Mouse (Mus musculus) CH12.LX (cell line): ENCODE data around the gene Rcan3. TPM values are rescaled to one million over a fixed set of nuclear protein-coding genes. Genes with fewer than 3 reads are reported as not detected.

Experiments
- DNase-seq: peaks from one replicate; pipeline ENCODE4 v3.0.0-alpha.2; 2013; ENCODE audit errors: extremely low read depth
- H3K27ac ChIP-seq: 2 replicates; pipeline ENCODE4 v1.5.1; 2012; ENCODE audit warnings: low read depth, mild to moderate bottlenecking, control low read depth, moderate library complexity; ENCODE audit not compliant: insufficient read depth
- H3K27me3 ChIP-seq: replicated peaks from 2 replicates; pipeline ENCODE3; 2012; ENCODE audit warnings: inconsistent platforms
- H3K36me3 ChIP-seq, 2 experiments: replicated peaks in 1 of 2; 2 replicates each; pipeline versions ENCODE3 to v1.6.1; 2012; ENCODE audit warnings: inconsistent platforms in 1 of 2, low read length in 1 of 2, mild to moderate bottlenecking in 1 of 2, mixed read lengths in 1 of 2, moderate library complexity in 1 of 2; ENCODE audit not compliant: control insufficient read depth in 1 of 2, insufficient read depth in 1 of 2
- H3K4me1 ChIP-seq, 2 experiments: 2 replicates each; pipeline ENCODE4 v1.6.1; 2012; ENCODE audit warnings: inconsistent platforms in 1 of 2, moderate library complexity in 1 of 2; ENCODE audit not compliant: insufficient read depth in 2 of 2, control insufficient read depth in 1 of 2
- H3K4me2 ChIP-seq: 2 replicates; pipeline ENCODE4 v1.6.1; 2012; ENCODE audit warnings: low read depth, mild to moderate bottlenecking, control low read depth; ENCODE audit not compliant: poor library complexity, insufficient read depth, severe bottlenecking
- H3K4me3 ChIP-seq, 3 experiments: fragments of 150-350 bp in 1 of 3; sonication (generic) in 1 of 3; replicated peaks in 1 of 3; 2 replicates each; pipeline versions ENCODE3 to v1.5.1; 2011 to 2012; ENCODE audit warnings: low read depth in 2 of 3, low read length in 2 of 3, mild to moderate bottlenecking in 2 of 3, moderate library complexity in 2 of 3, control low read depth in 1 of 3, improper control_type of control experiment in 1 of 3, inconsistent platforms in 1 of 3, mixed read lengths in 1 of 3; ENCODE audit not compliant: poor library complexity in 1 of 3
- H3K79me2 ChIP-seq: replicated peaks from 2 replicates; pipeline ENCODE4 v1.6.1; 2012; ENCODE audit warnings: mild to moderate bottlenecking, moderate library complexity; ENCODE audit not compliant: control insufficient read depth, poor library complexity, insufficient read depth, severe bottlenecking; ENCODE audit errors: extremely low read depth
- H3K9ac ChIP-seq: 2 replicates; pipeline ENCODE4 v1.6.1; 2012; ENCODE audit warnings: low read depth, mild to moderate bottlenecking, control low read depth, moderate library complexity; ENCODE audit not compliant: insufficient read depth
- H3K9me3 ChIP-seq: replicated peaks from 2 replicates; pipeline ENCODE3; 2012; ENCODE audit warnings: low read length, inconsistent platforms, mixed read lengths
- BHLHE40 ChIP-seq: IDR thresholded peaks from 2 replicates; pipeline ENCODE4 v1.6.1; 2011; ENCODE audit warnings: mild to moderate bottlenecking, low read depth, low read length, improper control_type of control experiment
- CHD1 ChIP-seq: IDR thresholded peaks from 2 replicates; pipeline ENCODE4 v1.6.1; 2012; ENCODE audit warnings: low read depth, low read length, improper control_type of control experiment, inconsistent platforms
- CHD2 ChIP-seq: IDR thresholded peaks from 2 replicates; pipeline ENCODE4 v1.6.1; 2011; ENCODE audit warnings: low read length, improper control_type of control experiment
- E2F4 ChIP-seq: IDR thresholded peaks from 2 replicates; pipeline ENCODE4 v1.6.1; 2011; ENCODE audit warnings: low read depth, low read length, improper control_type of control experiment; ENCODE audit not compliant: insufficient replicate concordance
- ELF1 ChIP-seq: IDR thresholded peaks from 2 replicates; pipeline ENCODE4 v1.6.1; 2014; ENCODE audit warnings: low read depth, mild to moderate bottlenecking, inconsistent platforms, low read length, improper control_type of control experiment
- ETS1 ChIP-seq: conservative IDR thresholded peaks from 2 replicates; pipeline ENCODE4 v1.6.1; 2012; ENCODE audit warnings: low read depth, mild to moderate bottlenecking, inconsistent platforms, low read length, improper control_type of control experiment, moderate library complexity
- JUND ChIP-seq: conservative IDR thresholded peaks from 2 replicates; pipeline ENCODE4 v1.6.1; 2011; ENCODE audit warnings: low read depth, low read length, improper control_type of control experiment
- KAT2A ChIP-seq: IDR thresholded peaks from 2 replicates; pipeline ENCODE4 v1.6.1; 2012; ENCODE audit warnings: low read length, improper control_type of control experiment, inconsistent platforms; ENCODE audit not compliant: insufficient replicate concordance
- MAX ChIP-seq: IDR thresholded peaks from 2 replicates; pipeline ENCODE4 v1.6.1; 2011; ENCODE audit warnings: low read length, improper control_type of control experiment
- MXI1 ChIP-seq: IDR thresholded peaks from 2 replicates; pipeline ENCODE4 v1.6.1; 2011; ENCODE audit warnings: mild to moderate bottlenecking, low read depth, low read length, improper control_type of control experiment
- MYC ChIP-seq: IDR thresholded peaks from 2 replicates; pipeline ENCODE4 v1.6.1; 2011; ENCODE audit warnings: low read depth, mild to moderate bottlenecking, improper control_type of control experiment, low read length
- NRF1 ChIP-seq: IDR thresholded peaks from 2 replicates; pipeline ENCODE4 v1.6.1; 2014; ENCODE audit warnings: low read depth, mild to moderate bottlenecking, inconsistent platforms, low read length, improper control_type of control experiment, moderate library complexity
- POLR2A ChIP-seq: IDR thresholded peaks from 2 replicates; pipeline ENCODE4 v1.6.1; 2011; ENCODE audit warnings: low read depth, mild to moderate bottlenecking, improper control_type of control experiment, low read length
- RAD21 ChIP-seq: IDR thresholded peaks from 2 replicates; pipeline ENCODE4 v1.6.1; 2011; ENCODE audit warnings: low read depth, mild to moderate bottlenecking, low read length, improper control_type of control experiment, moderate library complexity
- TBP ChIP-seq: conservative IDR thresholded peaks from 2 replicates; pipeline ENCODE4 v1.6.1; 2011; ENCODE audit warnings: low read depth, low read length, improper control_type of control experiment
- TCF12 ChIP-seq: IDR thresholded peaks from 2 replicates; pipeline ENCODE4 v1.6.1; 2014; ENCODE audit warnings: low read depth, mild to moderate bottlenecking, inconsistent platforms, low read length, improper control_type of control experiment
- ZMIZ1 ChIP-seq: IDR thresholded peaks from 2 replicates; pipeline ENCODE4 v1.6.1; 2012; ENCODE audit warnings: low read depth, mild to moderate bottlenecking, inconsistent platforms, low read length, improper control_type of control experiment
- dilution Hi-C: fragments of 300-500 bp; cut with MboI; formaldehyde crosslinking; loops from 2 replicates; pipeline ENCODE4 v1.14.3; 2020; ENCODE audit warnings: low sequenced_read_pairs; ENCODE audit not compliant: extremely low pct_unique_long_range_greater_than_20kb, extremely low pct_ligation_motif_present
- in situ Hi-C: fragments of 300-500 bp; cut with MboI; formaldehyde crosslinking; loops from 3 replicates; pipeline ENCODE4 v1.14.3; 2019; ENCODE audit warnings: low sequenced_read_pairs, low pct_ligation_motif_present, low pct_unique_long_range_greater_than_20kb, mixed read lengths
- polyA plus RNA-seq: library from polyadenylated mRNA; unstranded; fragments of >175 nt; gene quantifications from 2 replicates; pipeline ENCODE4 v1.2.1, GENCODE M21; 2012; ENCODE audit warnings: low read depth; ENCODE audit not compliant: insufficient read length
- total RNA-seq, 2 experiments: library from RNA; depleted of rRNA; stranded (reverse); fragments of 300-350 nt in 1 of 2; fragments of >200 nt in 1 of 2; gene quantifications; 2 replicates each; pipeline ENCODE4 v1.2.3; 2012 to 2014

Rcan3 gene
- total and polyA plus RNA-seq, 3 experiments = 2.5 to 4.2 (median 3.0) TPM

DNA sequence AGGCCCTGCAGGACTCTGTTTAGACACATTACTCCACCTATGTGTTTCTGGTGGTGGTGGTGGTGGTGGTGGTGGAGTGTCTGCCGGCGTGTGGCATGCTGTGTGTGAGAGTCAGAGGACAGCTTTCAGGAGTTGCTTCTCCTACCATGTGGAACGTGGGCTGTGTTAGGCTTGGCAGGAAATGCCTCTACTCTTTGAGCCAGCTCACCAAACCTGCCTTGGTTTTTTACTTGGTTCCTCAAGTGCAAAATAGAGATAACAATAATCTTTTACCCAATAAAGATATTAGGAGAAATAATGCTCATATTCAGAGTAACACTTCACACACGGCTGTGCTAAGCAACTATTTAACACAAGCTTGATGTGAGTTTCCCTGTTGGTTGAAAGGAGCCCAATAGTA lies 4.3 kb downstream of the Rcan3 start:
- H3K79me2 ChIP-seq = no peaks in the 10 kb centered on the region
- H3K4me1 ChIP-seq = peaks cover 0 to 16% of the 10 kb centered on the region in 2 experiments; a peak in 2 of 4 replicates
- in situ Hi-C loops = no loop called here

DNA sequence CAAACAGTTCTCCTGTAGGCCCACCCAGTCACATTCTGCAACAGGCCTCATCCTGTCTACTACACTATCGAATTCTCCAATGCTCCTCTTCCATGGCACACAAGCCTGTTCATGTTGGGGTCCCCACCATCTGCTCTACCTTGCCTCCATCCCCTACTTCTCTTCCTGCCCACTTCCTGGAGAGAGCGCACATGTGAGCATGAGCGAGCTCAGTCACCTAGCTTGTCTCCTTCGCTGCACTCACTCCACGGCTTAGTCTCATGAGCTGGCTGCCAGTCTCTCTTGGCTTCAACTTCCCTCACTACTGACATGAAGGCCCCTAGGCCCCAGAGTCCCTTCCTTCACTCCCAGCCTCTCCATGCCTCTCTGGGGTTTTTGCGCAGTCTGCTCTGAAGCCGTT lies 7.1 kb downstream of the Rcan3 start:
- Histone ChIP-seq H3K4me2 (no peak overlapping the region), H3K36me3 (peaks cover 0 to 6% of the 10 kb centered on the region in 2 experiments), H3K9ac (no peak overlapping the region), H3K79me2 (no peaks in the 10 kb centered on the region), H3K27me3 (no peaks in the 10 kb centered on the region), H3K9me3 (no peaks in the 10 kb centered on the region), H3K4me1 (peaks cover 0 to 6% of the 10 kb centered on the region in 2 experiments; a peak in 1 of 4 replicates), H3K4me3 (no peak overlapping the region), H3K27ac (no peak overlapping the region)
- in situ Hi-C loops (no loop called here), dilution Hi-C loops (no loop called here)
- DNase-seq = no peak
- TF ChIP-seq RAD21 = no peak

More for the DNA sequence above, 4.3 kb downstream of the Rcan3 start:
- Histone ChIP-seq H3K27me3 (peaks cover 3% of the 10 kb centered on the region), H3K4me3 (no peak overlapping the region), H3K36me3 (peaks cover 0 to 4% of the 10 kb centered on the region in 2 experiments), H3K9me3 (no peaks in the 10 kb centered on the region)
- dilution Hi-C loops = no loop called here
- DNase-seq = no peak
- TF ChIP-seq MAX (no peak), KAT2A (no peak), JUND (no peak), NRF1 (no peak), E2F4 (no peak), CHD2 (no peak)
- TF ChIP-seq, all 38 proteins: peak for 0
- H3K4me2 ChIP-seq = no peak overlapping the region
- no peak overlapping the region for H3K9ac ChIP-seq
- H3K27ac ChIP-seq = no peak overlapping the region

DNA sequence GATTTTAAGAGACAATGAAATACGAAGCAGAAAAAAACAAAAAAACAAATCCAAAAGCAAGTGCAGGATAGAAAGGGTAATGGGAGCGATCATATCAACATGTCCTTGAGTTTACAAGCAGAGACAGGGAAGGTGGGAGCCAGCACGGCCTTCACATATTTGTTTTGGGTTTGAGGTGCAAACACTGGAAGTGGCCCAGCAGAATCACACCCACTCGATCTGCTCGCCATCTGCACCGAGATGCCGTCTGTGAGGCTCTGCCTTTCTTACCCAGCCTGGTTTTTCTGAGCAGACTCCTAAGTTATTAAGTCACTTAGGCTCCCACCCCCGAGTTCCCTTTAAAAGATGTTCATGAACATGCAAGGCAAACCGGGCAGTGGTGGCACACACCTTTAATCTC lies 8.0 kb downstream of the Rcan3 start:
- no peaks in the 10 kb centered on the region for H3K79me2 ChIP-seq
- H3K27me3 ChIP-seq = no peaks in the 10 kb centered on the region
- H3K4me2 ChIP-seq = no peak overlapping the region
- peaks cover 0 to 6% of the 10 kb centered on the region in 2 experiments for H3K36me3 ChIP-seq
- in situ Hi-C loops = no loop called here
- H3K9ac ChIP-seq = no peak overlapping the region
- no peak overlapping the region for H3K27ac ChIP-seq
- TF ChIP-seq ZMIZ1 (no peak), KAT2A (no peak), ELF1 (no peak), CHD1 (no peak), POLR2A (no peak), MXI1 (no peak), MYC (no peak), MAX (no peak), ETS1 (no peak), TBP (no peak), BHLHE40 (no peak), TCF12 (no peak)
- DNase-seq = no peak
- dilution Hi-C loops = no loop called here
- no peak overlapping the region for H3K4me3 ChIP-seq
- H3K4me1 ChIP-seq = peaks cover 0 to 6% of the 10 kb centered on the region in 2 experiments; a peak in 1 of 4 replicates
- H3K9me3 ChIP-seq = no peaks in the 10 kb centered on the region
